Mouse (Mus musculus) lung, adult 2 months (tissue): ENCODE results near the gene Gramd1b.

Experiments
- CTCF ChIP-seq: fragments of 200-500 bp; IDR thresholded peaks from 2 replicates; pipeline ENCODE4 v1.5.1; 2011; ENCODE audit warnings: mild to moderate bottlenecking, low read length, control low read depth; ENCODE audit not compliant: insufficient read depth
- POLR2A ChIP-seq: fragments of 200-500 bp; IDR thresholded peaks from 2 replicates; pipeline ENCODE4 v1.6.1; 2011; ENCODE audit warnings: low read depth, mild to moderate bottlenecking, control low read depth, low read length, borderline replicate concordance; ENCODE audit errors: extremely low read depth

GRCm38 (mm10) chr9:40271075-40271474, 260.1 kb downstream of the Gramd1b start:
- TF ChIP-seq CTCF (no peak), POLR2A (peak; percentile 8; the same call in 1 of the 2 replicates)
